Mouse (Mus musculus): ENCODE measurements around the gene Unc119. TPM values are rescaled to one million over a fixed set of nuclear protein-coding genes. Genes with fewer than 3 reads are reported as not detected.
A peak's percentile ranks its signal among the peaks of the same experiment; 100 is the strongest.

Gene Unc119
- polyA plus RNA-seq, 1 experiment from 2014 or later: 54.2 TPM

GRCm38 (mm10) chr11:78358330-78359007, 15.2 kb downstream of the Unc119 start:
- Histone ChIP-seq H3K9ac (no peak overlapping the region), H3K4me1 (peaks cover 18% of the 10 kb centered on the region), H3K4me3 (replicated peaks) (no peak overlapping the region), H3K27ac (replicated peaks) (no peak overlapping the region), H3K4me2 (replicated peaks) (no peak overlapping the region), H3K36me3 (no peaks in the 10 kb centered on the region), H3K27me3 (no peaks in the 10 kb centered on the region), H3K9me3 (replicated peaks) (no peaks in the 10 kb centered on the region)
- 14% methylated on average over 22 of the region's 22 CpGs for WGBS
- no peak for ATAC-seq (ENCODE audit: insufficient number of reproducible peaks, low FRiP score, low TSS enrichment, low read depth)

GRCm38 (mm10) chr11:78360125-78360788, 17.0 kb downstream of the Unc119 start:
- peak; percentile 61 for ATAC-seq (ENCODE audit: insufficient number of reproducible peaks, low FRiP score, low TSS enrichment, low read depth)
- H3K36me3 ChIP-seq: no peaks in the 10 kb centered on the region
- no peak overlapping the region for H3K9ac ChIP-seq
- WGBS: 13% methylated on average over 13 of the region's 13 CpGs
- H3K4me3 ChIP-seq (replicated peaks): peak overlapping the region; percentile 37
- no peak overlapping the region for H3K27ac ChIP-seq (replicated peaks)
- peaks cover 25% of the 10 kb centered on the region for H3K4me1 ChIP-seq
- no peaks in the 10 kb centered on the region for H3K9me3 ChIP-seq (replicated peaks)
- no peaks in the 10 kb centered on the region for H3K27me3 ChIP-seq
- peak overlapping the region; percentile 49 for H3K4me2 ChIP-seq (replicated peaks)

- Histone ChIP-seq H3K27me3 (no peaks in the 10 kb centered on the region), H3K9me3 (replicated peaks) (no peaks in the 10 kb centered on the region), H3K36me3 (no peaks in the 10 kb centered on the region), H3K9ac (no peak overlapping the region), H3K4me3 (replicated peaks) (no peak overlapping the region), H3K27ac (replicated peaks) (no peak overlapping the region), H3K4me2 (replicated peaks) (no peak overlapping the region), H3K4me1 (peaks cover 23% of the 10 kb centered on the region)
- ATAC-seq (ENCODE audit: insufficient number of reproducible peaks, low FRiP score, low TSS enrichment, low read depth): no peak
- 59% methylated on average over 2 of the region's 2 CpGs for WGBS
Measured at GRCm38 (mm10) chr11:78360789-78361131, 17.5 kb downstream of the Unc119 start.

- 62% methylated on average over 13 of the region's 13 CpGs for WGBS
- H3K27ac ChIP-seq (replicated peaks): no peak overlapping the region
Measured at GRCm38 (mm10) chr11:78363309-78364007, 20.2 kb downstream of the Unc119 start.

GRCm38 (mm10) chr11:78364103-78364502, 20.8 kb downstream of the Unc119 start:
- Histone ChIP-seq H3K27ac (replicated peaks) (0 out of 2 replicates have a peak overlapping the region, but pooled peaks have one; percentile 8), H3K9ac (no peak overlapping the region), H3K9me3 (replicated peaks) (no peaks in the 10 kb centered on the region), H3K4me2 (replicated peaks) (no peak overlapping the region), H3K27me3 (no peaks in the 10 kb centered on the region), H3K36me3 (no peaks in the 10 kb centered on the region), H3K4me1 (peaks cover 22% of the 10 kb centered on the region), H3K4me3 (replicated peaks) (no peak overlapping the region)
- no peak for ATAC-seq (ENCODE audit: insufficient number of reproducible peaks, low FRiP score, low TSS enrichment, low read depth)
- 41% methylated on average over 8 of the region's 8 CpGs for WGBS

More at GRCm38 (mm10) chr11:78363309-78364007, 20.2 kb downstream of the Unc119 start:
- H3K4me2 ChIP-seq (replicated peaks): no peak overlapping the region
- H3K36me3 ChIP-seq: no peaks in the 10 kb centered on the region
- H3K9ac ChIP-seq: no peak overlapping the region
- no peak overlapping the region for H3K4me3 ChIP-seq (replicated peaks)
- ATAC-seq (ENCODE audit: insufficient number of reproducible peaks, low FRiP score, low TSS enrichment, low read depth): no peak
- peaks cover 22% of the 10 kb centered on the region for H3K4me1 ChIP-seq
- H3K9me3 ChIP-seq (replicated peaks): no peaks in the 10 kb centered on the region
- no peaks in the 10 kb centered on the region for H3K27me3 ChIP-seq

GRCm38 (mm10) chr11:78367456-78368225, 24.4 kb downstream of the Unc119 start:
- Histone ChIP-seq H3K9me3 (replicated peaks) (no peaks in the 10 kb centered on the region), H3K9ac (no peak overlapping the region), H3K27me3 (no peaks in the 10 kb centered on the region), H3K4me3 (replicated peaks) (no peak overlapping the region), H3K4me1 (peaks cover 17% of the 10 kb centered on the region), H3K36me3 (no peaks in the 10 kb centered on the region), H3K27ac (replicated peaks) (no peak overlapping the region), H3K4me2 (replicated peaks) (no peak overlapping the region)
- ATAC-seq (ENCODE audit: insufficient number of reproducible peaks, low FRiP score, low TSS enrichment, low read depth): no peak
- WGBS: 81% methylated on average over 15 of the region's 15 CpGs

- 43% methylated on average over 1 of the region's 1 CpGs for WGBS
- Histone ChIP-seq H3K9me3 (replicated peaks) (no peaks in the 10 kb centered on the region), H3K4me1 (peaks cover 14% of the 10 kb centered on the region; the same call in 1 of the 2 replicates), H3K4me2 (replicated peaks) (no peak overlapping the region), H3K4me3 (replicated peaks) (no peak overlapping the region), H3K27me3 (no peaks in the 10 kb centered on the region), H3K36me3 (no peaks in the 10 kb centered on the region), H3K27ac (replicated peaks) (no peak overlapping the region), H3K9ac (no peak overlapping the region)
- ATAC-seq (ENCODE audit: insufficient number of reproducible peaks, low FRiP score, low TSS enrichment, low read depth): no peak
Measured at GRCm38 (mm10) chr11:78370389-78370788, 27.1 kb downstream of the Unc119 start.

GRCm38 (mm10) chr11:78371711-78372110, 28.4 kb downstream of the Unc119 start:
- Histone ChIP-seq H3K4me2 (replicated peaks) (no peak overlapping the region), H3K36me3 (no peaks in the 10 kb centered on the region), H3K9ac (no peak overlapping the region), H3K27ac (replicated peaks) (no peak overlapping the region), H3K9me3 (replicated peaks) (no peaks in the 10 kb centered on the region), H3K4me3 (replicated peaks) (no peak overlapping the region), H3K4me1 (peaks cover 14% of the 10 kb centered on the region; the same call in 1 of the 2 replicates), H3K27me3 (no peaks in the 10 kb centered on the region)
- 89% methylated on average over 11 of the region's 11 CpGs for WGBS
- no peak for ATAC-seq (ENCODE audit: insufficient number of reproducible peaks, low FRiP score, low TSS enrichment, low read depth)

- no peak for ATAC-seq (ENCODE audit: insufficient number of reproducible peaks, low FRiP score, low TSS enrichment, low read depth)
- Histone ChIP-seq H3K9me3 (replicated peaks) (no peaks in the 10 kb centered on the region), H3K4me2 (replicated peaks) (no peak overlapping the region), H3K36me3 (no peaks in the 10 kb centered on the region), H3K9ac (no peak overlapping the region), H3K27ac (replicated peaks) (no peak overlapping the region), H3K4me1 (peaks cover 14% of the 10 kb centered on the region; the same call in 1 of the 2 replicates), H3K4me3 (replicated peaks) (no peak overlapping the region), H3K27me3 (no peaks in the 10 kb centered on the region)
- 75% methylated on average over 3 of the region's 3 CpGs for WGBS
Measured at GRCm38 (mm10) chr11:78372166-78372565, 28.9 kb downstream of the Unc119 start.

- Histone ChIP-seq H3K36me3 (no peaks in the 10 kb centered on the region), H3K4me1 (peaks cover 14% of the 10 kb centered on the region; the same call in 1 of the 2 replicates), H3K9ac (no peak overlapping the region), H3K27ac (replicated peaks) (no peak overlapping the region), H3K9me3 (replicated peaks) (no peaks in the 10 kb centered on the region), H3K4me2 (replicated peaks) (no peak overlapping the region), H3K4me3 (replicated peaks) (no peak overlapping the region), H3K27me3 (no peaks in the 10 kb centered on the region)
- 48% methylated on average over 7 of the region's 7 CpGs for WGBS
- no peak for ATAC-seq (ENCODE audit: insufficient number of reproducible peaks, low FRiP score, low TSS enrichment, low read depth)
Measured at GRCm38 (mm10) chr11:78372610-78373009, 29.3 kb downstream of the Unc119 start.

GRCm38 (mm10) chr11:78374147-78374546, 30.9 kb downstream of the Unc119 start:
- Histone ChIP-seq H3K27ac (replicated peaks) (no peak overlapping the region), H3K9me3 (replicated peaks) (no peaks in the 10 kb centered on the region), H3K36me3 (no peaks in the 10 kb centered on the region), H3K4me1 (peaks cover 17% of the 10 kb centered on the region; the same call in 1 of the 2 replicates), H3K27me3 (no peaks in the 10 kb centered on the region), H3K4me2 (replicated peaks) (no peak overlapping the region), H3K4me3 (replicated peaks) (no peak overlapping the region), H3K9ac (no peak overlapping the region)
- 56% methylated on average over 8 of the region's 8 CpGs for WGBS
- no peak for ATAC-seq (ENCODE audit: insufficient number of reproducible peaks, low FRiP score, low TSS enrichment, low read depth)

Measured in embryonic facial prominence, embryonic 15.5 days (tissue).